Mouse (Mus musculus) spleen, embryonic (tissue): ENCODE results near the gene Sptbn1.
"Not testable (repeated sequence)": the region's sequence is repeated elsewhere in the genome, so short reads cannot be mapped to it uniquely, and the experiment has no call there.

Experiments used
- CTCF ChIA-PET: fragments of 350-600 bp; sonication (Branson Sonifier 250); formaldehyde crosslinking; loops from one replicate; lab custom pipeline; 2022; lab: Charles Lee

Sptbn1 gene

GRCm38 (mm10) chr11:30256491-30256890, 11.5 kb downstream of the Sptbn1 start:
- CTCF ChIA-PET, result no interaction called here

- CTCF ChIA-PET, result not testable (repeated sequence)
Observed at GRCm38 (mm10) chr11:30255211-30255610, 12.8 kb downstream of the Sptbn1 start.

GRCm38 (mm10) chr11:30251294-30251904, 16.6 kb downstream of the Sptbn1 start:
- CTCF ChIA-PET, result no interaction called here

- CTCF ChIA-PET, result no interaction called here
Observed at GRCm38 (mm10) chr11:30249452-30250016, 18.4 kb downstream of the Sptbn1 start.

- CTCF ChIA-PET, result no interaction called here
Observed at GRCm38 (mm10) chr11:30247106-30247505, 20.9 kb downstream of the Sptbn1 start.

- CTCF ChIA-PET, result no interaction called here
Observed at GRCm38 (mm10) chr11:30246161-30246560, 21.8 kb downstream of the Sptbn1 start.

- CTCF ChIA-PET, result no interaction called here
Observed at GRCm38 (mm10) chr11:30244172-30244571, 23.8 kb downstream of the Sptbn1 start.

- CTCF ChIA-PET, result no interaction called here
Observed at GRCm38 (mm10) chr11:30243591-30243990, 24.4 kb downstream of the Sptbn1 start.

- CTCF ChIA-PET, result no interaction called here
Observed at GRCm38 (mm10) chr11:30240861-30241260, 27.1 kb downstream of the Sptbn1 start.

GRCm38 (mm10) chr11:30237960-30238359, 30.0 kb downstream of the Sptbn1 start:
- CTCF ChIA-PET, result no interaction called here

GRCm38 (mm10) chr11:30236681-30237242, 31.2 kb downstream of the Sptbn1 start:
- CTCF ChIA-PET, result no interaction called here

- CTCF ChIA-PET, result no interaction called here
Observed at GRCm38 (mm10) chr11:30235666-30236065, 32.3 kb downstream of the Sptbn1 start.

- CTCF ChIA-PET, result no interaction called here
Observed at GRCm38 (mm10) chr11:30235218-30235617, 32.8 kb downstream of the Sptbn1 start.

GRCm38 (mm10) chr11:30233946-30234345, 34.0 kb downstream of the Sptbn1 start:
- CTCF ChIA-PET, result no interaction called here

GRCm38 (mm10) chr11:30232082-30232481, 35.9 kb downstream of the Sptbn1 start:
- CTCF ChIA-PET, result no interaction called here

GRCm38 (mm10) chr11:30231336-30231735, 36.6 kb downstream of the Sptbn1 start:
- CTCF ChIA-PET, result no interaction called here

- CTCF ChIA-PET, result no interaction called here
Observed at GRCm38 (mm10) chr11:30230330-30230771, 37.6 kb downstream of the Sptbn1 start.

GRCm38 (mm10) chr11:30226756-30227155, 41.2 kb downstream of the Sptbn1 start:
- CTCF ChIA-PET, result no interaction called here

- CTCF ChIA-PET, result interaction anchor here (0.7 kb wide), 1 partner anchor 731 kb away, joined by 3 read pairs; no protein-coding TSS in a partner anchor
Observed at GRCm38 (mm10) chr11:30224599-30224998, 43.4 kb downstream of the Sptbn1 start.

GRCm38 (mm10) chr11:30222636-30223035, 45.3 kb downstream of the Sptbn1 start:
- CTCF ChIA-PET, result interaction anchor here (0.6 to 1.4 kb wide), 4 partner anchors 9 to 1788 kb away, joined by 3 to 11 read pairs (median 4); no protein-coding TSS in a partner anchor

GRCm38 (mm10) chr11:30221043-30221442, 46.9 kb downstream of the Sptbn1 start:
- CTCF ChIA-PET, result interaction anchor here (0.6 kb wide), 1 partner anchor 38 kb away, joined by 3 read pairs; no protein-coding TSS in a partner anchor

- CTCF ChIA-PET, result no interaction called here
Observed at GRCm38 (mm10) chr11:30218386-30218785, 49.6 kb downstream of the Sptbn1 start.

GRCm38 (mm10) chr11:30217496-30217895, 50.5 kb downstream of the Sptbn1 start:
- CTCF ChIA-PET, result no interaction called here
